Mouse (Mus musculus) E14TG2a.4 (cell line): Measurements from ENCODE around the gene Psmd3.

ENCODE experiments used
- CTCF ChIP-seq: conservative IDR thresholded peaks from 2 replicates; pipeline ENCODE4 v1.5.1; 2014; ENCODE audit warnings: low read length
- POU5F1 ChIP-seq: IDR thresholded peaks from 2 replicates; pipeline ENCODE4 v1.6.1; 2014; ENCODE audit warnings: low read length, borderline replicate concordance

DNA sequence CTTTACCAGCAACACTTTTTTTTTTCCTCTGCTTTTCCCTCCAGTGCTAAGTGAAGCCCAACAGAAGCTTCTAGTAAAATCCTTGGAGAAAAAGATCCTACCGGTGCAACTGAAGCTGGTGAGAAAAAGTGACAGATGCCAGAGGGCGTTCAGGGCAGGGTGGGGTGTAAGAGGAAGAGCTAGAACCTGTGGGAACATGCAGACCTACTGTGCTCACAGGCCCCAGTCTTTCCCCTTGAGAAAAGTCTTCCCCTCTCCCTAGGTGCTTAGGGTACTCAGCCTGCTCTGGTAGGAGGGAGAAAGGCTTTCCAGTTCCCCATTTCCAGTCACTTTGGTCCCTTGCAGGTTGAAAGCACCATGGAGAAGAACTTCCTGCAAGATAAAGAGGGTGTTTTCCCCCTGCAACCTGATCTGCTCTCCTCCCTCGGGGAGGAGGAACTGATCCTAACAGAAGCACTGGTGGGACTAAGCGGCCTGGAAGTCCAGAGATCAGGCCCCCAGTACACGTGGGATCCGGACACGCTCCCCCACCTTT, 6.5 kb upstream of the Psmd3 start:
- TF ChIP-seq CTCF (no peak), POU5F1 (no peak)
